Mouse (Mus musculus) small intestine, adult 2 months (tissue): Measurements from ENCODE around the gene Gm17409.

ENCODE experiments used
- CTCF ChIP-seq: fragments of 200-500 bp; IDR thresholded peaks from 2 replicates; pipeline ENCODE4 v1.5.1; 2012; ENCODE audit warnings: low read depth, mild to moderate bottlenecking, control low read depth, inconsistent platforms, low read length, moderate library complexity, mixed read lengths; ENCODE audit not compliant: insufficient replicate concordance, insufficient read length; ENCODE audit errors: extremely low read depth
- POLR2A ChIP-seq: fragments of 200-500 bp; IDR thresholded peaks from 2 replicates; pipeline ENCODE4 v1.6.1; 2012; ENCODE audit warnings: low read depth, mild to moderate bottlenecking, control low read depth, inconsistent platforms, low read length, moderate library complexity

GRCm38 (mm10) chr2:58484284-58484965, 14.5 kb downstream of the Gm17409 start:
- TF ChIP-seq CTCF (no peak), POLR2A (no peak)
